Mouse (Mus musculus): ENCODE results near the gene Ptprq. TPM values are rescaled to one million over a fixed set of nuclear protein-coding genes. Genes with fewer than 3 reads are reported as not detected.
A peak's percentile ranks its signal among the peaks of the same experiment; 100 is the strongest.

The Ptprq gene
- polyA plus RNA-seq (2014; fragmentation: Nextera tagmentation; extraction: Ambion mirVana): 0.07 and 0.17 TPM in 2 replicates

DNA sequence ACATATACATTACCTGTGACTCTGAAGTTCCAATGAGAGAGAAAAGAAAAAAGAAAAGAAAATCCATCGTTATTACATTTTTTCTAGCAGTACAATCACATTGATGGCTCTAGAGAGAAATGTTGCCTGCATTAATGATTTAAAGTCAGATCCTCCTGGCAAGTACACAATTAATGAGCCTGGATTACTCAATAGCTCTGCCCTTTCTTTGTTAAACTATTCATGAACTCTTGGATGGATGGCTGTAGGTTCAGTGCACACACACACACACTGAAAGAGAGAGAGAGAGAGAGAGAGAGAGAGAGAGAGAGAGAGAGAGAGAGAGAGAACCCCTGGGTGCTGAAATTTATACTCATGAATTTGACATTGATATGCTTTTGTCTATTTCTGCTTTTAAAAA, at the start of gene Ptprq:
Gene Ptprq (minus strand): TSS at position 246 of the 400 bp plus-strand sequence.
- Histone ChIP-seq H3K4me2 (ENCODE audit: low read depth, severe bottlenecking) (no peak within 1 kb of the TSS), H3K9ac (ENCODE audit: low read length) (no peak within 1 kb of the TSS), H3K27me3 (ENCODE audit: control insufficient read depth, insufficient read depth, low read length) (no peaks in the 10 kb centered on the region), H3K4me3 (ENCODE audit: low read depth, low read length) (no peak within 1 kb of the TSS), H3K9me3 (ENCODE audit: control insufficient read depth, low read length) (no peaks in the 10 kb centered on the region), H3K27ac (replicated peaks; ENCODE audit: low read depth, low read length) (no peak within 1 kb of the TSS), H3K4me1 (ENCODE audit: control insufficient read depth, insufficient read depth, low read length) (no peaks in the 10 kb centered on the region), H3K36me3 (ENCODE audit: control insufficient read depth, insufficient read depth, low read length) (no peaks in the 10 kb centered on the region)
- DNase-seq (ENCODE audit: low spot score) (no peak), ATAC-seq (ENCODE audit: insufficient number of reproducible peaks, low FRiP score, low TSS enrichment, low read depth) (no peak)
- WGBS: 76% methylated on average over 1 of the region's 1 CpGs

DNA sequence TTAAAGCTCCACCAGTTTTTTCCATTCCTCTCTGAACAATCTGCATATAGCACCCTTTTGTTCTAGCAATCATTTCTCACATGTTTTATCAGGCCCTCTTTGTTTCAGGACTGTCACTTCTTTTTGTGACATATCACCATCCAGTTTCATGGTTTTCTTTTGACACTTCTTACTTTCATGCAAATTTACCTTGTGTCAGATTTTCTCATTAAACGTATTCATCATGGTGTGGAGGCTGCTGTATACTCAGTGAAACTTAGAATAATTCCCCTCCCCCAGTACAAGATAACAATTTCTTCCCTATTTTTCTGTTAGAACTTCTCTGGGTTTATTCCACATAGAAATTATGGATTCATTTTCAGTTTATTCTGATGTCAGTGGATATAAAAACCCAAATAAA, 39.8 kb upstream of the Ptprq start:
- Histone ChIP-seq H3K27ac (replicated peaks; ENCODE audit: low read depth, low read length) (no peak overlapping the region), H3K9me3 (ENCODE audit: control insufficient read depth, low read length) (no peaks in the 10 kb centered on the region), H3K9ac (ENCODE audit: low read length) (no peak overlapping the region), H3K4me1 (ENCODE audit: control insufficient read depth, insufficient read depth, low read length) (no peaks in the 10 kb centered on the region), H3K27me3 (ENCODE audit: control insufficient read depth, insufficient read depth, low read length) (no peaks in the 10 kb centered on the region), H3K36me3 (ENCODE audit: control insufficient read depth, insufficient read depth, low read length) (no peaks in the 10 kb centered on the region), H3K4me2 (ENCODE audit: low read depth, severe bottlenecking) (no peak overlapping the region), H3K4me3 (ENCODE audit: low read depth, low read length) (no peak overlapping the region)
- no peak for DNase-seq (ENCODE audit: low spot score)
- no peak for ATAC-seq (ENCODE audit: insufficient number of reproducible peaks, low FRiP score, low TSS enrichment, low read depth)
- WGBS: 69% methylated on average over 1 of the region's 1 CpGs

DNA sequence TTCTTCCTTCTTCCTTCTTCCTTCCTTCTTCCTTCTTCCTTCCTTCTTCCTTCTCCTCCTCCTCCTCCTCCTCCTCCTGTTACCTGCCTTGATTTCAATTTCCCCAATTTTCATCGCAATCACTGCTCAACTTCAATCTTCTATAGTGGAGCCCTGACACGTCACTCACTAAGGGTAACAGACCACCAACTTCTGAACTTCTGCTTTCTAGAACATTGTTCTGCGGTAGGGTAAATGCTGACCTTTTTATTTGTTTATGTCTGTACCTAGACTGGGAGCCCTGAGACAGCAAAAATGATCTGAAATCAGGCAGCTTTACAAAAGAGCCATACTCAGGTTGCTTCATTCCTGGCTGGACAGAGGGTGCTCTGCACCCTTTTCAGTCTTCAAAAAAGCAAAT, 33.6 kb upstream of the Ptprq start:
- no peak overlapping the region for H3K27ac ChIP-seq (replicated peaks; ENCODE audit: low read depth, low read length)
- no peak for ATAC-seq (ENCODE audit: insufficient number of reproducible peaks, low FRiP score, low TSS enrichment, low read depth)
- no peaks in the 10 kb centered on the region for H3K36me3 ChIP-seq (ENCODE audit: control insufficient read depth, insufficient read depth, low read length)
- no peaks in the 10 kb centered on the region for H3K27me3 ChIP-seq (ENCODE audit: control insufficient read depth, insufficient read depth, low read length)
- no peak overlapping the region for H3K4me3 ChIP-seq (ENCODE audit: low read depth, low read length)
- 95% methylated on average over 3 of the region's 3 CpGs for WGBS
- H3K4me2 ChIP-seq (ENCODE audit: low read depth, severe bottlenecking): no peak overlapping the region
- DNase-seq (ENCODE audit: low spot score): no peak
- H3K4me1 ChIP-seq (ENCODE audit: control insufficient read depth, insufficient read depth, low read length): no peaks in the 10 kb centered on the region
- H3K9ac ChIP-seq (ENCODE audit: low read length): no peak overlapping the region
- H3K9me3 ChIP-seq (ENCODE audit: control insufficient read depth, low read length): no peaks in the 10 kb centered on the region

DNA sequence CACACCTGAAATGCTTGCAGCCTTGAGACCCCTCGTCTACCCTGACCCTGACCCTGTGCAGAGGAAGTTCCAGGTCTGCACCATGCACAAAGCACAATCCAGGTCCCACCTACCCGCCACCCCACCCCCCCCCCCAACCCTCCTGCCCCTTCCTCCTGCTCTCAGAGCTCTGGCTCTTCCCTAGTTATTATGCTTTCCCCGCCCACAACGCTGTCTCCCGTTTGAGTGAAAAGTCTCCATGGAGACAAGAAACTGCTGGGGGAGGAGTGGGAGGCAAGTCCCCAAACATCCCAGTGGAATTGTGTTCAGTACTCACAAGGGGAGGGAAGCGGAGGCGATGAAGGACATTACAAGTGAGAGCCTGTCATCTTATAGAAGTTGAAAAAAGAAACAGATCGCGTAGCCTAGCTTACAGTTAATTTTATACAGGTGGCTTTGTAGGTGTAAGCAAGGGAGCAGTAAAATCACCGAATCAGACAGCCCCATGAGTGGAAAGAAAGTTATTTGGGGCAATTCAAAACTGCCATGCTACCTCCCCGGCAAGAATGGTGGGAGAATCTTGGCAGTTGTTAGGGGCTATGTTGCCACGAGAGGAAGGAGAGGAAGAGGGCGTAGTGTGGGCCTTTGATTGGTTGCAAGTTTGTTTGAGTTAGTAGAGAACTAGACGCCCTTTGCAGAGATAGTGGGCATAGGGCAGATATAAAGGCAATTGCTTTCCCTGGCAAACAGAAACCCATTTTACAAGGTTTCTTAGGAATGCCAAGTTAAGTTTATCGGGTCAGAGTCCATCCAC, 32.7 kb upstream of the Ptprq start:
- Histone ChIP-seq H3K9ac (ENCODE audit: low read length) (no peak overlapping the region), H3K9me3 (ENCODE audit: control insufficient read depth, low read length) (no peaks in the 10 kb centered on the region), H3K4me2 (ENCODE audit: low read depth, severe bottlenecking) (peak overlapping the region; percentile 33), H3K4me1 (ENCODE audit: control insufficient read depth, insufficient read depth, low read length) (no peaks in the 10 kb centered on the region), H3K27me3 (ENCODE audit: control insufficient read depth, insufficient read depth, low read length) (no peaks in the 10 kb centered on the region), H3K36me3 (ENCODE audit: control insufficient read depth, insufficient read depth, low read length) (no peaks in the 10 kb centered on the region), H3K4me3 (ENCODE audit: low read depth, low read length) (no peak overlapping the region), H3K27ac (replicated peaks; ENCODE audit: low read depth, low read length) (no peak overlapping the region)
- DNase-seq (ENCODE audit: low spot score): no peak
- ATAC-seq (ENCODE audit: insufficient number of reproducible peaks, low FRiP score, low TSS enrichment, low read depth): peak; percentile 22; the same call in 1 of the 2 replicates
- 34% methylated on average over 15 of the region's 15 CpGs for WGBS

DNA sequence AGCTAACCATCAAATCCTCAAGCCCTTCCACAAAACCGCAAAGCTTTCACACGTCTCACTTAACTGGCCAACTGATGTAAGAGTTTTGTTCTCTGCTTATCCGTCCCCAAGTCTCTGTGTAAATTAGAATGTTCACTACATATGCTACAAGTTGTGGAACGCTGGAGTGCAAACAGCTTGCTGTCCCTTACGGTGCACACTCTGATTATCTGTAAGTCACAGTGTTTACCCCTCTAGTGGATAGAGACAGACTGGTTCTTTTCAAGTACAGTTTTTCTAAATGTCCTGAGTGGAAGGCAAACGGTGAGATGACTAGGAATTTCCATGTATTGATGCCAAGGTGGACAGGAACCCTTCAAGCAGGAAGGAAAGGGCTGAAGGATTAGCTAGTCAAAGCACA, 32.1 kb upstream of the Ptprq start:
- Histone ChIP-seq H3K36me3 (ENCODE audit: control insufficient read depth, insufficient read depth, low read length) (no peaks in the 10 kb centered on the region), H3K9ac (ENCODE audit: low read length) (no peak overlapping the region), H3K27ac (replicated peaks; ENCODE audit: low read depth, low read length) (no peak overlapping the region), H3K4me3 (ENCODE audit: low read depth, low read length) (no peak overlapping the region), H3K4me1 (ENCODE audit: control insufficient read depth, insufficient read depth, low read length) (no peaks in the 10 kb centered on the region), H3K4me2 (ENCODE audit: low read depth, severe bottlenecking) (peak overlapping the region; percentile 33; the same call in 1 of the 2 replicates), H3K27me3 (ENCODE audit: control insufficient read depth, insufficient read depth, low read length) (no peaks in the 10 kb centered on the region), H3K9me3 (ENCODE audit: control insufficient read depth, low read length) (no peaks in the 10 kb centered on the region)
- DNase-seq (ENCODE audit: low spot score): no peak
- ATAC-seq (ENCODE audit: insufficient number of reproducible peaks, low FRiP score, low TSS enrichment, low read depth): no peak
- WGBS: 43% methylated on average over 6 of the region's 6 CpGs

DNA sequence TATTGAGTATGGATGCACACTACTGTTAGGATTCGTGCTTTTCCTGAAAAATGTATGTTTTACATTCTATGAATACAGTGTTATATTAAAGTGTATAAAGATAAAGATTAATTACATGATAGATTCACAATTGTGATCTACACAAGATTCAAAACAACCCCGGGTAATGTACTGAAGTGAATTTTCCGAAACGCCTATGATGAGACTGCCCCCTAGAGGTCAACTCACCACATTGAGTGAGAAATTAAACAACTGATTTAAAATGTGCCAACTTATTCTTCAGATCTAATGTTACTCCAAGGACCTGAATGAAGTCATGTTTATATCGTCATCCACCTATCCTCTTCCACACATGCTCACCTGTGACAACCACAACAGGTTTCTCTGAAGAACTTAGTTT, 27.7 kb upstream of the Ptprq start:
- Histone ChIP-seq H3K4me2 (ENCODE audit: low read depth, severe bottlenecking) (no peak overlapping the region), H3K27me3 (ENCODE audit: control insufficient read depth, insufficient read depth, low read length) (no peaks in the 10 kb centered on the region), H3K4me1 (ENCODE audit: control insufficient read depth, insufficient read depth, low read length) (no peaks in the 10 kb centered on the region), H3K4me3 (ENCODE audit: low read depth, low read length) (no peak overlapping the region), H3K36me3 (ENCODE audit: control insufficient read depth, insufficient read depth, low read length) (no peaks in the 10 kb centered on the region), H3K9me3 (ENCODE audit: control insufficient read depth, low read length) (no peaks in the 10 kb centered on the region), H3K9ac (ENCODE audit: low read length) (no peak overlapping the region), H3K27ac (replicated peaks; ENCODE audit: low read depth, low read length) (no peak overlapping the region)
- ATAC-seq (ENCODE audit: insufficient number of reproducible peaks, low FRiP score, low TSS enrichment, low read depth): no peak
- DNase-seq (ENCODE audit: low spot score): no peak
- 19% methylated on average over 5 of the region's 5 CpGs for WGBS

DNA sequence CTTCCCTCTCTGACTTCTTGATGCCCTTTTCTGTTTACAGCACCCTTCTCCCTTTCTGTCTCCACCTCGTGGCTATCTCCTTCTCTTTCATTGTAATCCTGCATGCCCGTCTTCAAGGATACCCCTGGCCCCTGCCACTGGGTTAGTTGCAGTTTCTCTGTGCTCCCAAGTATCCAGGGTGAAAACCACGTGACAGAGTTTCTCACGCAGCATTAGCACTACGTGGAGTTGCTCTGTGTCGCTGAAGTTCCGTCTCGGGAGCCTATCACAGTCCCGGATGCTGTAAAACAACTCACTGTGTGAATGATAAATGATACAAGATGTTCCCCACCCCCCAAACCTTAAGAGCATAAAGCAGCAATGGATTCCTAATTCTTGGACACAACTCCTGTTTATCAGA, 26.9 kb upstream of the Ptprq start:
- 20% methylated on average over 9 of the region's 9 CpGs for WGBS
- H3K4me1 ChIP-seq (ENCODE audit: control insufficient read depth, insufficient read depth, low read length): no peaks in the 10 kb centered on the region
- DNase-seq (ENCODE audit: low spot score) (no peak), ATAC-seq (ENCODE audit: insufficient number of reproducible peaks, low FRiP score, low TSS enrichment, low read depth) (no peak)
- no peaks in the 10 kb centered on the region for H3K9me3 ChIP-seq (ENCODE audit: control insufficient read depth, low read length)
- H3K4me2 ChIP-seq (ENCODE audit: low read depth, severe bottlenecking): no peak overlapping the region; the same call in 1 of the 2 replicates
- no peak overlapping the region for H3K27ac ChIP-seq (replicated peaks; ENCODE audit: low read depth, low read length)
- no peak overlapping the region for H3K9ac ChIP-seq (ENCODE audit: low read length)
- no peaks in the 10 kb centered on the region for H3K36me3 ChIP-seq (ENCODE audit: control insufficient read depth, insufficient read depth, low read length)
- no peak overlapping the region for H3K4me3 ChIP-seq (ENCODE audit: low read depth, low read length)
- H3K27me3 ChIP-seq (ENCODE audit: control insufficient read depth, insufficient read depth, low read length): no peaks in the 10 kb centered on the region

DNA sequence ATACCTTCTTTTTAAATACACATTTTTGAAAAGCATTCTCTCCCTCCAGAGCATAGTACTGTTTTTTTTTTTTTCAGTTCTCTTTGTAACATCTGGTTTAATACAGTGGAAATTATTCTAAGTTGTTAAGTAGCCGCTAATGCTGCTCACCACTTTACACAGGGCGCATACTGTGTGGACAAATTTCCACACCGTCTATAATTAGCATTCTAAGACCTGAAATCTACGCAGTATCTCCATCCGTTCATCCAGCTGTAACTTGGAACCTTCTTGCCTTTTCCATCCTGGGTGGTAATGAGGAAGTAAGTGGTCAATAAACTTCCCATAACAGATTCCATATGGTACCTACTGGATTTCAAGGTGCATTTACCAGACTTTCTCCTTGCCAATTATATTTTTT, 20.0 kb upstream of the Ptprq start:
- Histone ChIP-seq H3K27me3 (ENCODE audit: control insufficient read depth, insufficient read depth, low read length) (no peaks in the 10 kb centered on the region), H3K9me3 (ENCODE audit: control insufficient read depth, low read length) (no peaks in the 10 kb centered on the region), H3K4me1 (ENCODE audit: control insufficient read depth, insufficient read depth, low read length) (no peaks in the 10 kb centered on the region), H3K4me2 (ENCODE audit: low read depth, severe bottlenecking) (no peak overlapping the region), H3K4me3 (ENCODE audit: low read depth, low read length) (no peak overlapping the region), H3K9ac (ENCODE audit: low read length) (no peak overlapping the region), H3K27ac (replicated peaks; ENCODE audit: low read depth, low read length) (no peak overlapping the region), H3K36me3 (ENCODE audit: control insufficient read depth, insufficient read depth, low read length) (no peaks in the 10 kb centered on the region)
- DNase-seq (ENCODE audit: low spot score) (no peak), ATAC-seq (ENCODE audit: insufficient number of reproducible peaks, low FRiP score, low TSS enrichment, low read depth) (no peak)
- WGBS: 37% methylated on average over 5 of the region's 5 CpGs

DNA sequence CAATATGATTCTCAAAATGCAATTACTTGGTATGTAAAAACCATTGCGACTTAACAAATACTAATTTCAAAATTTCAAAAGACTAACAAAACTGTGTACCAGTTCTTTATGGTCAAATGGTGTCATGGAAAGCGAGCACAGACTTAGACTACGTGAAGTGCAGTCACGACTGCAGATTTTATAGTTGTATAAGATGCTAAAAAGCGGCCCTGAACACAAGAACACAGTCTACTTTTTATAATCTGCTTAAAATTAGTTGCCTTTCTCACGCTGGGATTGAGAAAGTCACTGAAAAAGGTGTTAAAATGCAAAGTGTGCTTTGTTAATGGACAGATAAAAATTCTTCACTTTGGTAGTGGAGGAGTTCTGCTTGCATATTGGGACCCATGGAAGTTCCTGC, 17.9 kb upstream of the Ptprq start:
- no peaks in the 10 kb centered on the region for H3K36me3 ChIP-seq (ENCODE audit: control insufficient read depth, insufficient read depth, low read length)
- H3K9ac ChIP-seq (ENCODE audit: low read length): no peak overlapping the region
- no peaks in the 10 kb centered on the region for H3K4me1 ChIP-seq (ENCODE audit: control insufficient read depth, insufficient read depth, low read length)
- DNase-seq (ENCODE audit: low spot score): no peak
- no peaks in the 10 kb centered on the region for H3K9me3 ChIP-seq (ENCODE audit: control insufficient read depth, low read length)
- no peak overlapping the region for H3K4me3 ChIP-seq (ENCODE audit: low read depth, low read length)
- no peak for ATAC-seq (ENCODE audit: insufficient number of reproducible peaks, low FRiP score, low TSS enrichment, low read depth)
- H3K27me3 ChIP-seq (ENCODE audit: control insufficient read depth, insufficient read depth, low read length): no peaks in the 10 kb centered on the region
- H3K27ac ChIP-seq (replicated peaks; ENCODE audit: low read depth, low read length): no peak overlapping the region
- 85% methylated on average over 6 of the region's 6 CpGs for WGBS
- no peak overlapping the region for H3K4me2 ChIP-seq (ENCODE audit: low read depth, severe bottlenecking)
